Mouse (Mus musculus) retina, adult 2 months (tissue): ENCODE measurements at regions not wholly inside any gene's neighbourhood (a gene's known extent, or its start where the extent isn't known, plus 50 kb on each side); places are given as distances from the start of the nearest gene placed in this dataset.
A peak's percentile ranks its signal among the peaks of the same experiment; 100 is the strongest.
"Not testable (repeated sequence)": the region's sequence is repeated elsewhere in the genome, so short reads cannot be mapped to it uniquely, and the experiment has no call there.

Experiments used
- DNase-seq: peaks from one replicate; pipeline ENCODE4 v3.0.0-alpha.2; 2012; ENCODE audit warnings: low read depth, low spot score

DNA sequence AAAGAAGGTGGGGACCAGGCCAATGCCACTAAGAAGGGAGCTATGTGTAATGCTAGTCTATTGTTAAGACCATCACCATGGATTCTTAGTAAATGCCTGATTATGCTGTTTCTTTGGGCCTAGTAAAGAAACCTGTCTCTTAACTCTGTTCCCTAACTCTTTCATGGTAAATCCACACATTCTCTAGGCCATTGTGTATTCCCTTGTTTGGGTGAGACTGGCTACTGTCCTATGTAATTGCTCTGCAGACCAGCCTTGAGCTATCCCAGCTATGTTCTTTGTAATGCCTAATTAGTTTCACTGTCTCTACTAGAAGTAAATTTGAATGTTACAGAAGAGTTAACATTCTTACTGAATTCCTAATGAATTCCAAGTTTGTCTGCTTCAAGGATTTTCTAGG is 186.9 kb upstream of the Gm10750 start:
- no peak for DNase-seq

- no peak for DNase-seq
These were observed 178.7 kb upstream of the Gm10750 start for GRCm38 (mm10) chr2:149195736-149196135.

DNA sequence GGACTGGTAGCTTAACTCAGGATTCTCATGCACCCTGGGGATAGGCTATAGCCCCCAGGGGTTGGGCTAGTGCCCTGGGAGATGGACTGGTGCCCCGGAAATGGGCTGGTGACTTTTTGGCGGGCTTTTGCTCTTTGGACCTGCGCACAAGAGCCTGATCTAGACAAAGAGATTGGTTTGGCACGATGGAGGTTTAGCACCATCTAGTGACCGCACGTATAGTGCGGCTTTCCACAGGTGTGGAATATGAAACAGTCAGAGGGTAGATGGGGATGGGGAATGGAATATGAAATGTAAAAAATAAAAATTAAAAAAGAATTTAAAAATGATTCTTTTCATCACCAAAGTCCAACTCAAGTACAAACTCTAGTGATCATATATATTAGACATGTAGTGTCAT is 141.4 kb upstream of the Gm10750 start:
- DNase-seq, result peak; percentile 4

DNA sequence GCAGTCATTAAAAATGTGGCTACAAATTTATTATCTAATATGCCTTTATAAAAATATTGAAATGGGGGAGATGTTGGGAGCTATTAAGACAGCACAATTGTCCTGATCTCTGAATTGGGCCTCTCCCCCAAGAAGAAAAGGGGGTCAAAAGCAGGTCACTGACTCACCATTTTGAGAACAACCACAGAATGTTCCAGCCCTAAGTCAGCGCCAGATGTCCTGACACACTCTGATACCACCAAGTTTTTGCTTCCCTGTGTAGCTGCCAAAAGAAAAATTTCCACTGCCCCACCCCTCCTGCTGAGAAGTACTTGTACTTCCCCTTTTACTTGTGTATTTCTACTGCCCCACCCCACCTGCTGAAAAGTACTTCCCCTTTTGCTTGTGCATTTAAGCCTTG is 92.5 kb upstream of the Gm10750 start:
- not testable (repeated sequence) for DNase-seq

GRCm38 (mm10) chr2:149092146-149092545 is 75.1 kb upstream of the Gm10750 start:
- no peak for DNase-seq
